Mouse (Mus musculus): ENCODE data around the gene Fam173a. TPM values are rescaled to one million over a fixed set of nuclear protein-coding genes. Genes with fewer than 3 reads are reported as not detected.

Fam173a gene
- 62.3 and 67.8 TPM in 2 replicates for polyA plus RNA-seq (2016; fragmentation: Nextera tagmentation; extraction: Ambion mirVana)

GRCm38 (mm10) chr17:25792615-25793014, at the start of gene Fam173a:
Gene Fam173a, minus strand, starts transcription at chr17:25792901.
- peak within 1 kb of the TSS; percentile 91 for H3K27ac ChIP-seq (replicated peaks)

GRCm38 (mm10) chr17:25841117-25841880, 48.6 kb upstream of the Fam173a start, which contains the start of gene Gm20683:
Gene Gm20683, minus strand, starts transcription at chr17:25841763.
- 94% methylated on average over 22 of the region's 22 CpGs for WGBS
- no peaks in the 10 kb centered on the region for H3K9me3 ChIP-seq
- no peak for DNase-seq (ENCODE audit: low spot score)
- peaks cover 78% of the 10 kb centered on the region for H3K36me3 ChIP-seq (replicated peaks)
- peak within 1 kb of the TSS; percentile 26; the same call in 1 of the 2 replicates for H3K4me3 ChIP-seq
- H3K27ac ChIP-seq (replicated peaks) = no peak within 1 kb of the TSS
- no peaks in the 10 kb centered on the region for H3K27me3 ChIP-seq (replicated peaks; ENCODE audit: low read depth, poor library complexity, severe bottlenecking)
- peaks cover 42% of the 10 kb centered on the region for H3K4me1 ChIP-seq

More at GRCm38 (mm10) chr17:25792615-25793014, at the start of gene Fam173a:
- H3K36me3 ChIP-seq (replicated peaks) = peaks cover 51% of the 10 kb centered on the region
- DNase-seq (ENCODE audit: low spot score) = peak; percentile 79
- H3K4me1 ChIP-seq = peaks cover 68% of the 10 kb centered on the region
- no peaks in the 10 kb centered on the region for H3K27me3 ChIP-seq (replicated peaks; ENCODE audit: low read depth, poor library complexity, severe bottlenecking)
- WGBS = 1% methylated on average over 14 of the region's 14 CpGs
- H3K4me3 ChIP-seq = peak within 1 kb of the TSS; percentile 77
- no peaks in the 10 kb centered on the region for H3K9me3 ChIP-seq

- DNase-seq (ENCODE audit: low spot score) = no peak
- no peaks in the 10 kb centered on the region for H3K9me3 ChIP-seq
- H3K27me3 ChIP-seq (replicated peaks; ENCODE audit: low read depth, poor library complexity, severe bottlenecking) = no peaks in the 10 kb centered on the region
- no peak overlapping the region for H3K27ac ChIP-seq (replicated peaks)
- H3K36me3 ChIP-seq (replicated peaks) = peaks cover 78% of the 10 kb centered on the region
- peak overlapping the region; percentile 21; the same call in 1 of the 2 replicates for H3K4me3 ChIP-seq
- 94% methylated on average over 6 of the region's 6 CpGs for WGBS
- H3K4me1 ChIP-seq = peaks cover 50% of the 10 kb centered on the region
Measured at GRCm38 (mm10) chr17:25840519-25840918, 47.8 kb upstream of the Fam173a start.

- Histone ChIP-seq H3K36me3 (replicated peaks) (peaks cover 81% of the 10 kb centered on the region), H3K4me3 (no peak overlapping the region; the same call in 1 of the 2 replicates)
- no peak for DNase-seq (ENCODE audit: low spot score)
Measured at GRCm38 (mm10) chr17:25839455-25840235, 46.9 kb upstream of the Fam173a start.

GRCm38 (mm10) chr17:25838904-25839303, 46.2 kb upstream of the Fam173a start:
- 85% methylated on average over 4 of the region's 4 CpGs for WGBS
- Histone ChIP-seq H3K4me3 (no peak overlapping the region), H3K36me3 (replicated peaks) (peaks cover 84% of the 10 kb centered on the region)

More at GRCm38 (mm10) chr17:25839455-25840235, 46.9 kb upstream of the Fam173a start:
- H3K9me3 ChIP-seq = no peaks in the 10 kb centered on the region
- no peaks in the 10 kb centered on the region for H3K27me3 ChIP-seq (replicated peaks; ENCODE audit: low read depth, poor library complexity, severe bottlenecking)
- H3K4me1 ChIP-seq = peaks cover 52% of the 10 kb centered on the region
- no peak overlapping the region for H3K27ac ChIP-seq (replicated peaks)
- WGBS = 86% methylated on average over 14 of the region's 14 CpGs

GRCm38 (mm10) chr17:25837533-25837932, 44.8 kb upstream of the Fam173a start:
- peak; percentile 23 for DNase-seq (ENCODE audit: low spot score)
- H3K4me1 ChIP-seq = peaks cover 52% of the 10 kb centered on the region
- 61% methylated on average over 3 of the region's 3 CpGs for WGBS
- no peaks in the 10 kb centered on the region for H3K27me3 ChIP-seq (replicated peaks; ENCODE audit: low read depth, poor library complexity, severe bottlenecking)
- peaks cover 75% of the 10 kb centered on the region for H3K36me3 ChIP-seq (replicated peaks)
- H3K9me3 ChIP-seq = no peaks in the 10 kb centered on the region
- peak overlapping the region; percentile 59 for H3K4me3 ChIP-seq
- H3K27ac ChIP-seq (replicated peaks) = peak overlapping the region; percentile 80; the same call in 1 of the 2 replicates

More at GRCm38 (mm10) chr17:25838904-25839303, 46.2 kb upstream of the Fam173a start:
- DNase-seq (ENCODE audit: low spot score) = no peak
- Histone ChIP-seq H3K27ac (replicated peaks) (no peak overlapping the region), H3K27me3 (replicated peaks; ENCODE audit: low read depth, poor library complexity, severe bottlenecking) (no peaks in the 10 kb centered on the region), H3K4me1 (peaks cover 57% of the 10 kb centered on the region), H3K9me3 (no peaks in the 10 kb centered on the region)

GRCm38 (mm10) chr17:25837076-25837410, 44.3 kb upstream of the Fam173a start, which contains the start of gene Rhbdl1:
Gene Rhbdl1, minus strand, starts transcription at chr17:25837295.
- no peaks in the 10 kb centered on the region for H3K27me3 ChIP-seq (replicated peaks; ENCODE audit: low read depth, poor library complexity, severe bottlenecking)
- 3% methylated on average over 29 of the region's 29 CpGs for WGBS
- H3K4me3 ChIP-seq = peak within 1 kb of the TSS; percentile 59
- no peaks in the 10 kb centered on the region for H3K9me3 ChIP-seq
- peaks cover 52% of the 10 kb centered on the region for H3K4me1 ChIP-seq
- peak; percentile 77 for DNase-seq (ENCODE audit: low spot score)
- peak within 1 kb of the TSS; percentile 80 for H3K27ac ChIP-seq (replicated peaks)
- peaks cover 70% of the 10 kb centered on the region for H3K36me3 ChIP-seq (replicated peaks)

GRCm38 (mm10) chr17:25836397-25837075, 43.8 kb upstream of the Fam173a start:
- Histone ChIP-seq H3K9me3 (no peaks in the 10 kb centered on the region), H3K27ac (replicated peaks) (peak overlapping the region; percentile 80), H3K27me3 (replicated peaks; ENCODE audit: low read depth, poor library complexity, severe bottlenecking) (no peaks in the 10 kb centered on the region), H3K4me3 (peak overlapping the region; percentile 59), H3K4me1 (peaks cover 57% of the 10 kb centered on the region), H3K36me3 (replicated peaks) (peaks cover 70% of the 10 kb centered on the region)
- WGBS = 22% methylated on average over 23 of the region's 23 CpGs
- DNase-seq (ENCODE audit: low spot score) = peak; percentile 20

- Histone ChIP-seq H3K27ac (replicated peaks) (no peak overlapping the region), H3K4me3 (peak overlapping the region; percentile 59; the same call in 1 of the 2 replicates), H3K36me3 (replicated peaks) (peaks cover 70% of the 10 kb centered on the region), H3K9me3 (no peaks in the 10 kb centered on the region), H3K4me1 (peaks cover 64% of the 10 kb centered on the region), H3K27me3 (replicated peaks; ENCODE audit: low read depth, poor library complexity, severe bottlenecking) (no peaks in the 10 kb centered on the region)
- WGBS = 92% methylated on average over 16 of the region's 16 CpGs
- DNase-seq (ENCODE audit: low spot score) = no peak
Measured at GRCm38 (mm10) chr17:25835816-25836215, 43.1 kb upstream of the Fam173a start.

- no peaks in the 10 kb centered on the region for H3K27me3 ChIP-seq (replicated peaks; ENCODE audit: low read depth, poor library complexity, severe bottlenecking)
- H3K36me3 ChIP-seq (replicated peaks) = peaks cover 70% of the 10 kb centered on the region
- H3K4me3 ChIP-seq = peak overlapping the region; percentile 81
- DNase-seq (ENCODE audit: low spot score) = no peak
- peaks cover 69% of the 10 kb centered on the region for H3K4me1 ChIP-seq
- 96% methylated on average over 7 of the region's 7 CpGs for WGBS
- no peak overlapping the region for H3K27ac ChIP-seq (replicated peaks)
- no peaks in the 10 kb centered on the region for H3K9me3 ChIP-seq
Measured at GRCm38 (mm10) chr17:25835301-25835700, 42.6 kb upstream of the Fam173a start.

- H3K4me3 ChIP-seq = peak overlapping the region; percentile 81
- 86% methylated on average over 12 of the region's 12 CpGs for WGBS
- H3K4me1 ChIP-seq = peaks cover 75% of the 10 kb centered on the region
- H3K36me3 ChIP-seq (replicated peaks) = peaks cover 70% of the 10 kb centered on the region
- DNase-seq (ENCODE audit: low spot score) = no peak
- no peaks in the 10 kb centered on the region for H3K27me3 ChIP-seq (replicated peaks; ENCODE audit: low read depth, poor library complexity, severe bottlenecking)
- H3K9me3 ChIP-seq = no peaks in the 10 kb centered on the region
- peak overlapping the region; percentile 95 for H3K27ac ChIP-seq (replicated peaks)
Measured at GRCm38 (mm10) chr17:25834595-25835222, 42.0 kb upstream of the Fam173a start.
